Mouse (Mus musculus): ENCODE results near the gene Gas7.

The Gas7 gene

DNA sequence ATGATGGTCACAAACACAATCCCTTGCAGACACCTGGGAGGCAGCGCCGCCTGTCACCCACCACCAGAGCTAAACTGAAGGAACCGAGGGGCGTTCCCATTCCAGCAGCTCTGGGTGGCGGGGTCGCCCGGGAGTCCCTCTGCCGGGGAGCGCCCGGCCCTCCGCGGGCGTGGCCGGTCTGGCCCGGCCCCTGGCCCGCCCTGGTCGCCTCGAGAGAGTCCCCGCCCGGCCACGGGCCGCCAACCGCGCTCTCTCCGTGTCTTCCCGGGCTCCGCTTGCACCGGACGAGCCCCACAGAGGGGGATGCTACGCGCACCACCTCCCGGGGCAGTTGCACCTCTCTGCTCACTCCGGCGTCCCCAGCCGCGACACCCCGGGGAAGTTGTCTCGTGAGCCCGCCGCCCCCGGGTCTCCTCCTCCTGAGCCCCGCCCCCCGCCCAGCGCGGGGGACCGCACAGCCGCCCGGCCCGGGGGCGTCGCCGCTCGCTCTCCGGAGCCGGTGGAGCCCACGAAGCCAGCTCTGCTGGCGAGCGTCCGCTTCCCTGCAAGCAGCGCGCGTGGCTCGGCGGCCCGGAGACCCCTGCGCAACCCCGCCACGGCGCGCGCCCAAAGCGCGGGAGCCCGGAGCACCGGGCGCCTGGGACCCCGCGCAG lies at the start of gene Gas7:
Gene Gas7 (plus strand): TSS at position 564 of the 653 bp plus-strand sequence.
- no peak for DNase-seq (ENCODE audit: low read depth, low spot score)

DNA sequence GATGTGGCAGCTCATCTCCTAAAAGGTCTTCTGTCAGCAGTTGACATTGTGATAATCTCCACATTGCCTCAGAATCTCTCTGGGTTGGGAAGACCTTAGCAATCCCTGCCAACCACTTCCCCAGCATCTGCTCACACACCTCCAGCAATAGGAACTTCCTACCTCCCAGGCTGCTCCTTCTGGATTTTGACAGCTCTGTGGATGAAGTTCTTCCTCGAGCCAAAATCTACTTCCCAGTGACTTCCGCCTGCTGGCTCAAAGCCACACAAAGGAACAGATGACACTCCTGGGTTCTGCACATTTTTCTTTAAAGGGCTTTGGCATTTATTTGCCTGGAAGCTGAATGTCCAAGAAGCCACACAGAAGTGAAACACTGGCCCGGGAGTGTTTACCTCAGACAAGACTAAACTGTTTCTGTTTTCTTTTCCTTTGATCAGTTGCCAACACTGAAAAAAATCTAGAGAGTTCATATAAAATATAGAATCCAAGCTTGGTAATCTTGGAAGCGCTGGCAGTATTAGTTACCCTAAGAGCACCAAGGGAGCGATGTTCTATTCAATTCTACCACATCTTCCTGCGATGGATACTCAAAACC lies 40.8 kb upstream of the Gas7 start:
- DNase-seq (ENCODE audit: low read depth, low spot score): no peak

DNA sequence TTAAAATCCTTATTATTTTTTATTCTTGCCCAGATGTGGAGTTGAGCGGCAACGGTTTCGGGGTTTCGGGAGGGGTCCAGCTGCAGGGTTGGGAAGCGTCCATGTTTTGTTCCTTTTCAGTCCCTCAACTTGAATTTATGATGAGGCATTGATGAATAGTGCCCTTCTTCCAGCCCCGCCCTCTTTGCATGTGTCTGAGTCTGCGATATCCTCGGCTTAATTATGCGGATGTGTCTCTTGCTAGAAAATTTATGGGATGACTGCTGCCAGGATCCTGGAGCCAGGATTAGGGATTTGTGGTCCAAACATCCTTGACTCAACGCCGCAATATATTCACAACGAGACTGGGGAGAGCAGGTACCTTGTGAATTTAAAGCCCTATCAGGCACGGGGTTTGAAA lies 31.7 kb upstream of the Gas7 start:
- DNase-seq (ENCODE audit: low read depth, low spot score): no peak

DNA sequence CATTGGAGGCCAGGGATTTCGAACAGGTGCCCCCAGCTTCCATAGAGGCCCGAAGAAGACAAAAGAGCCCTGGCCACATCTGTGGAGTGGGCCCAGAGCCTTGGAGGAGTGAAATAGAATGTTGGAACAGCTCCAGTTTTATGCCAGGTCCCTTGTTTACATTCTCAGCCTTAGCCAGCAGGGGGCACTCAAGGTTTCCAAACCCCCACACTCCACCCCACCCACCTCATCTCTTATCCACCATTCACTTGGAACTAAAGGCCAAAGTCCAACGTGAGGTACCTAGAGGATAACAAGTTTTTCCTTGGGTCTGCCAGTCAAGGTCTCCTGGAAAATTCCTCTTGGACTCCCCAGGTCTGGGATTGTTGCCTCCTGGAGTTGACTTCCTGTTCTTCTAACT lies 27.0 kb upstream of the Gas7 start:
- no peak for DNase-seq (ENCODE audit: low read depth, low spot score)

DNA sequence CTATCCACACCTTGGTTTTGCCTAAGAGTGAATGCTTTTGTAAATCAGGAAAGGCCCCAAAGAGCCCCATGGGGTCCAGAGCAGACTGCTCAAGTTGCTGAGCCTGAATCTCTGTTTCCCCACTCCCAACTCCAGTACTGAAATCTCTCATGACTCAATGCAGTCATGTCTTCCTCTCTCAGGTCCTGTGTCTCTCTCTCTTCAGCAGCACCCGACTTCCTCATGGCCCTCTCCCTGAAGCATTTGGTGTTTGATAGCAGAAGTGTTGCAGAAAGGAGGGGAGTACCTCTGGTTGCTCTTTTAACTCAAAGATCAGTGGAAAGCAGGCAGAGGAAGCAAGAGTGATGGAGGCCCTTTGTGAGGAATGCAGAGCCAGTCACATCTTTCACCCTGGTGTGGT lies 25.4 kb upstream of the Gas7 start:
- no peak for DNase-seq (ENCODE audit: low read depth, low spot score)

DNA sequence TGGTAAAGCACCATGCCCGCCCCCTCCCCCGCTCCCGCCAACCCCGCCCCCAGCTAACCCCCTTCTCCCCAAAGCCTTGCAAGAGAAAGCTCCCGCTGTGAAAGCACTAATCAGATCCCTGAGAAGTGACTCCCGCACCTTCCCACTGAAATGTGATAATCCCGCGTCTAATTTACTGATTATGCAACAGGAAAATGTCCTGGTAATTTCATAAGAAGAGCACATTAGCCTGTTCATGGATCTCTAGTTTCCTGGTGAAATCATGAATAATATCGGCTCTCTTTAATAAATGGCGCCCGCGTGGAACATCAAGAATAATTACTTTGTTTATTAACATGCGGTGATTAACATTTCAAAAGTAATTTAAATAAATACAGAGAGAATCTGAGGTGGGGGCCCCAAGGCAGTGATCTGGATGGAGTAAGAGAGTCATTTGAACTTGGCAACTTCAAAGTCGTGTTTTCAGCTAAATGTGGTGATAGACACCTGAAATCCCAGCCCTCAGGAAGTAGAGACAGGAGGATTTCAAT lies 24.1 kb upstream of the Gas7 start:
- DNase-seq (ENCODE audit: low read depth, low spot score): no peak

DNA sequence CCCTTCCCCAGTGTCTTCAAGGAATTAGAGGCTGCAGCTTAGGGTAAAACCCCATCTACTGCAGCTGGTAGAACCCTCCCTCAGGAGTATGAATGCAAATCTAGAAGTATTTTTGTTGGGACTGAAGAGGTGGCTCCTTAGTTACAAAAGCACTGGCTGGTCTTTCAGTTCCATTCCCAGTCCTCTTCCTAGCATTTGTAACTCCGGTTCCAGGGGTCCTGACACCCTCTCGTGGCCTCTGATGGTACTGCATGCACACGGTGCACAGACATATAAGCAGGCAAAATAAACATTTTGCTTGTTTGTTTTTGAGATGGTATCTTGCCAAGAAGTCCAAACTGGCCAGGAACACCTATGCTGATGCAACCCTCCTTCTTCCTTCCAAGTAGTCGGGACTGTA lies 23.4 kb upstream of the Gas7 start:
- DNase-seq (ENCODE audit: low read depth, low spot score): no peak

DNA sequence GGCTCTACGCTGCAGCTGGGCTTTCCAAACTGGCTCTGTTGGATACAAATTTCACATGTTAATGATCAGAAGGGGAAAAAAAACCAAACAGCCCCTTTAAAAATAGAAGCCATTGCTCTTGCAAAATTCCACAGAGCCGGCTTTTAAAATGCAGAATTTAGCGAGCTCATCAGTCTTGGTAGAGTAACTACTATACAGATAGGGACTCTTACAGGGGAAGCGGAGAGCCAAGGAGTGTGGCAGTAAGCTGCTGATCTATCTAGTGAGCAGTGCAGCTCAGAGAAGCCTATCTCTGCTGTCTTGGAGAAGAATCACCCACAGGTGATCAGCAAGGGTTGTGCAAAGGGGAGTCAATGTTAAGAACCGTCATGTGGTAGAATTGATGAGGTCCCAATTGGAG lies 21.5 kb upstream of the Gas7 start:
- no peak for DNase-seq (ENCODE audit: low read depth, low spot score)

DNA sequence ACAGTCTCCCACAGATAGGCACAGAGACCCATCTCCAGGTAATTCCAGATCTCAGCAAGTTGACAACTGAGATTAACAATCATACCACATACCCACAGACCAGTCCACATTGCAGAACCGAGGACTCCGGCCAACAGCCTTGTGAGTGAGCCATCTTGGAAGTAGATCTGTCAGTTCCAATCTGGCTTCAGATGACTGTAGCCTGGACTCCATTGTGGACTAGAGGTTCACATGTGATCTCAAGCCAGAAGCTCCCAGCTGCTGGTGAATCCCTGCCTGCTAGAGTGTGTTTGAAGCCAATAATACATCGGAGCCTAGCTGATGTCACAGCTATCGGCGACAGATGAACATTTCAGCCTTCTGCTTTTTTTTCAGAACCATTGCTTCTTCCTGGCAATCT lies 16.5 kb upstream of the Gas7 start:
- no peak for DNase-seq (ENCODE audit: low read depth, low spot score)

DNA sequence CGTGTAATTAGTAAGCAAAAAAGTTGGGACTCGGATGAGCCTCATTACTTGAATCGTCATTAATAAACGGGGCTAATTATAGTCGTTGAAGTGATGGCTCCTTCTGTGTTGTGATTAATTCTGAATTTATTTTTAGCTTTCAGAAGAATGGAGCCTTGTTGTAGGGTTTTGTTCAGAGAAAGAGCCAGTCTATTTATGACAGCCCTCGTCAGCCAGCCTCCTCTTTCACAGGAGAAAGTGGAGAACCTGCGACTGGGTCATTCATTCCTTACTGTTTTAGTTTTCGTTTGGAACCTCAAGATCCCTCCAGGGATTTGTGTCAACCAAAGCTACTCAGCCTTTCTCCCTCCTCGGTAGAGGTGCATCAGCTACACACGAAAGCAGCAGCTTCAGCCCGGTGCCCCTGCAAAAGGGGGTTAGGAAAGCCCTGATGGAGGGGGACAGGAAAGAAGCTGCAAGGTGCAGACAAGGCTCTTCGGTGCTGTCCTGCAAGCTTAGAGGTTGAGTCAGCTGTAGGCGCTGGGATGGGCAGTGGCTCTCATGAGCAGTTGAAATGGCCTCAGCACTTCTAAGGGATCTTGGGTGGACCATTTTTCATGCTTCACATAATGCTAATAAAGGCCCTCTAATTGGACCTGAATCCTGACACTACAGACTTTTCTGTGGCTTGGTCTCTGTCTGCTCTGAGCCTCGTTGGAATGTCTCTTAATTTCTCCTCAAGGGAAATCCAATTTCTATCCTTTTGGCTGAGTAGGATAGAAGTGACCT lies 10.0 kb upstream of the Gas7 start:
- no peak for DNase-seq (ENCODE audit: low read depth, low spot score)

DNA sequence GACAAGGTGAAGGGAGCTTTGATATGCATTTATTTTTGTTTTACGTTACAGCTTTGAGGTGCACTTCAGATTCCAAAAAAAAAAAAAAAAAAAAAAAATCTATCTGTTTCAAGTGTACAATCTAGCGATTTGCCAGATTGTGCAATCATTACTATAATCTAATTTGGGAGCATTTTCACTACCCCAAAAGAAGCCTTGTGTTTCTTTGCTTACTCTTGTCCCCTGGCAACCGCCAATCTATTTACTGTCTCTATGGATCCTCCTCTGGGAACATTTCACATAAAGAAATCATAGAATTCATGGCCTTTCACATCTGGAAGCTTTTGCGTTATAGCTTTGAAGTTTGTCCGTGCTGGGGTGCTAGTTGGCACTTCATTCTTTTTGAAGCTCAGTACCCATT lies 3.7 kb upstream of the Gas7 start:
- no peak for DNase-seq (ENCODE audit: low read depth, low spot score)

DNA sequence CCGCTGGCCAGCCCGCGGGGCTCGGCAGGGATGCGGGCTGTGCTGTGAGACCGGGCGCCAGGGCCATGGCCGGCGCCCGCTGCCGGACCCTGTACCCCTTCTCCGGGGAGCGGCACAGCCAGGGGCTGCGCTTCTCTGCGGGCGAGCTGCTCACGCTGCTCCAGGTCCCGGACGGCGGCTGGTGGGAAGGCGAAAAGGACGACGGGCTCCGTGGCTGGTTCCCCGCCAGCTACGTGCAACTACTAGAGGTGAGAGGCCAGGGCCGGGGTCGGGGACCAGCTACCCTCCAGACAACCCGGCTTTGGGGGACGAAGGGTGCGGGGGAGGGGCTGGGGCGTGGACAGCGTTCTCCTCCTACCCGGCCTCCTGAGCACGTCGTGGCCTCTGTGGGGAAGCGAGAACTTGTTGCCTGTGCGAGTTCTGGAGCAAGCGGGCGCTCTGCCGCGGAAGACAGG lies 317 bp downstream of the Gas7 start:
- no peak for DNase-seq (ENCODE audit: low read depth, low spot score)

DNA sequence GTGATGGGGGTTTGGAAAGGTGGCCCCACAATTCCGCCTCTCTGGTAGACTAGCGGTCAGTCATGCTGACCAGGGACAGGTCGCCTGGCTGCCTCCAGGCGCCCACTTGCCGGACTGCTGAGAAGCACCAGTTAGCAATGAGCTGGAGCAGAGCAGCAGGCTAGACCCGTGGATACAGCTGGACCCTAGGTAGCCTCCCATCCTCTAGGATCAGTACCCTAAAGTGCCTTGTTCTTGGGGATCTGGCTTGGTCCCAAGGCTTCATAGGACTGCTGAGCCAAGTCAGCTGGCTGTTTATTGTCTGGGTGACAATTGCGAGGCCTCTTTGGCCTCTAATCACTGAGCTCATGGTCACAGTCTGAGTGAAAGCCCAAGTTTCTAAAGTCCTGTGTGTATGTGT lies 792 bp downstream of the Gas7 start:
- DNase-seq (ENCODE audit: low read depth, low spot score): no peak

DNA sequence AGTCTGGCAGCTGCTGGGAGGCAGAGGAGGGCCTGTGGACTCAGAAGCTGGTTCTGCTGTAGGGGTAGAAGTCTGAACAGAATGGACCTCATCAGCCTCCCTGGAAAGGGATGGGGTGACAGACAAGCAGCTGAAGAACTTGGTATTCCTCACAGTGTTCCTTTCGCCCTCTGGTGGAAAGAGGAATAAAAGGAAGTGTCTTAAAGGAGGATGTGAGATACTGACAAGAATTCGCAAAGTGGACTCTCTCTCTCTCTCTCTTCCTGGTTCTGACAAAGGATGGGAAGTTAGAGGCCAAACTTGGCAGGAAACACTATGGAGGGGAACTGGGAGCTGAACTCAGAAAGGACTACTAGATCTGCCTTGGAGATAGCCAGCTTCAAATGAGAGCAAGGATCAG lies 2.9 kb downstream of the Gas7 start:
- no peak for DNase-seq (ENCODE audit: low read depth, low spot score)

DNA sequence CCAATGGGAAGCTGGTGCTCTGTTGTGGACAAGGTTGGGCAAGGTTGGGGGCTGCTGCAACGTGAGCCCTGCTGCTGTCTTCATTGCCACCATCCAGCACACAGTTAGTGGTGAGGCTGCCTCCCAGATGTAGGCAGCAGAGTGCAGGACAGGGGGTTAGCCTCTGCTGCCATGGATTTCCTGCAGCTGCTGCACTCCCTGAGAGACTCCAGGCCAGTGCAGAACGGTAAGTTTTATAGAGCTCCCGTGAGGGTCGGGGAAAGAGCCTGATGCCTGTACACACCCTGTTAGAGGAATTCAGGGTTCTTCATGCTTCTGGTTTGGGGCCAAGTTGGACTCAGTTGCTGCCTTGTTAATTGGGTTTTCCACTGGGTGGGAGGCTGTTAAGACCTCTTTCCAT lies 11.9 kb downstream of the Gas7 start:
- DNase-seq (ENCODE audit: low read depth, low spot score): no peak

DNA sequence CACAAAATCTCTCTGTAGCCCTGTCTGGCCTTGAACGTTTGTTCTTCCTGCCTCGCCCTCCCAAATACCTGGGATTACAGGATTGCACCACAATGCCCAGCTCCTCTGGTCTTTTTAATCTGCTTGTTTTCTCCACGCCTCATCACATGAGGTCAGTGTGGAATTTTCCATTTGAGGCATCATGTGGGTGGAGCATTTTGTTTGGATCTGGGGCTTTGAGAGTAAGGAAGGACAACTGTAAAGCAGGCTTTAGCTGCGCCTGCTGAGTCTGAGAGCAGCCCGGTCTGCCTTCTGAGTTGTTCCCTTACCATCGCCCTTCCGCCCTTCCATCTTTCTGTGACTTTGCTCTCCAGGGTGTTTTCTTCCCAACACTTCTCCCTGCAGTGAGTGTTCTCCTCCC lies 13.6 kb downstream of the Gas7 start:
- no peak for DNase-seq (ENCODE audit: low read depth, low spot score)

DNA sequence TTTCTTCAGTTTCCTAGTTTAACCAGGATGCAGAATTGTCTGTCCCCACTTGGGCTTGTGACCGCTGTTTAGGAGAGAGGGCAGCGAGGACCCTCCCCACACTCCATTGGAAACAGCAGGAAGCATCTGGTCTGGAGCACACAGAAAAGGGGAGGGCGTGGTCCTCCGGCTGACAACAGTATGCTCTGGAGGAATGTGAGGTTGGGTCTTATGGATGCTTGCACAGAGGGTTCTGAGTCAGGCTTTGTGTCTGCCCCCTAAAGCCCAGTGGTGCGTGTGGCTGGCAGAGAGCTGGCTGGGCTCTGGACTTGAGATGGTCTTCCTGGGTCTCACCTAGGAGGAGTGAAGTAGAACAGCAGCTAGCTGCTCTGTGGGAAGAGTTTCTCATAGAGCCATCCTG lies 19.4 kb downstream of the Gas7 start:
- no peak for DNase-seq (ENCODE audit: low read depth, low spot score)

DNA sequence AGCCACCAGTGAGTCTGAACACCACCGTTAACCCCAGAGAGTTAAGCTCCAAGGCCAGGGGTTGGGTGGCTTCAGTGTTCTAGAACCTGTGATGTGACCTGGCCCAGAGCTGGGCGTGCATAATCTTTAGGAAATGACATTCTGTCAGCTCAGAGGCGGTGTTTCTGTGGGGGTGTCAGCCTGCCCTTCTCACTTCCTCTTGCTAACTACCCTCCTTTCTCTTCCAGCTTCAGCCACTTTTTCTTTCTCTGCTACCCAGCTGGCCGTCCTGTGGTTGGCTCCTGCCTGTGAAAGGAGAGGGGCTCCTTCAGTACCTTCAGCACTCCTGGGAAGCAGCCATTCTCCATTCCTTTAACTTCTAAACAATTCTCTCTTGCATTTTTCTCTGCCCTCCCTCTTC lies 24.3 kb downstream of the Gas7 start:
- DNase-seq (ENCODE audit: low read depth, low spot score): no peak

DNA sequence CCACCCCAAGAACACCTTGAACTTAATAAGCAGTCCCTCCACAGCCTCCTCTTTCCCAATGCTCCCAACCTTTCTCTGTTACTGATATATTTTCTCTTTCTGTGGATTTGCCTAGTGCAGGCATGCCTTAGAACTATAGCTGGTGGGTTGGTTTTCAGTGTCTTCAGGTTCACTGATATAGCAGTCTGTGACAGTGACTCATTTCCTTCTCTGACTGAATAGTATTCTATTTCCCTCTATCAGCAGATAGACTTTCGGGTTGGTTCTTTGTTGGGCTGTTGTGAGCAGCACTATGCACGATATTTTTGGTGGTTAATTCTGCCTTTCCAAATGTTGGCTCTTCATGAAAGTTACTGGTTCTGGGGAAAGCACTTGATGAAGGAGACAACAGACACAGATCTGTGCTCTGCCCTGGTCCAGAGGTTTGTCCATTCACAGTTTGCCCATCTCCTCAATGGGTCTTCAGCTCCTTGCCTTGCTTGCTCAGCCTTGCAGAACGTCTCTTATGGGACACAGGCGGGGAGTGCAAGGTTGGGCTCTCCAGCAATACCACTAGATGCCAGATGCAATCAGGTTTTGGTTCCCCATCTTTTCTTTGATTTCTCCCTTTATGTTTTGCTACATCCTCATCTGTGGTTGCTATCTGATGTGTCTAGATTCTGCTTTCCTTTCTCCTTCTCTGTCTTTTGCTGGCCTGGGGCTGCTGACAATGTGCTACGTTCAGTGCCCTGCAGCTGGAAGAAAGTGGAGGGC lies 25.1 kb downstream of the Gas7 start:
- no peak for DNase-seq (ENCODE audit: low read depth, low spot score)

DNA sequence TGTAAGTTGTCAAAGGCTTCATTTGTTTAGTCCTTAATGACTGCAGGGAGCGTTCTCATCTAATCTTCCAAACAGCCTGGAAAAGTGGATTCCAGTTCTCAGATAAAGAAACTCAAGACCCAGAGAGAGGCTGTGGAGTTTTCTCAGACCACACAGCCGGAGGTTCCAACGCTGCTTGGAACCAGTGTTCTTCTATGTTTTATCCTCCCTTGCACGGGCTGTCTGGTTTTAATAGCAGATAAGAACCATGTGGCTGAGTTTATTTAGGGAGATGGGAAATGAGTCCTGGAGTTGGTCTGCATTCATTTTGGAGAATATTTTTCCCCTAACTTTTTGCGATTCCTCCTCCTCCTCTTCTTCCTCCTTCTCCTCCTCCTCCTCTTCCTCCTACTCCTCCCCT lies 26.5 kb downstream of the Gas7 start:
- no peak for DNase-seq (ENCODE audit: low read depth, low spot score)

DNA sequence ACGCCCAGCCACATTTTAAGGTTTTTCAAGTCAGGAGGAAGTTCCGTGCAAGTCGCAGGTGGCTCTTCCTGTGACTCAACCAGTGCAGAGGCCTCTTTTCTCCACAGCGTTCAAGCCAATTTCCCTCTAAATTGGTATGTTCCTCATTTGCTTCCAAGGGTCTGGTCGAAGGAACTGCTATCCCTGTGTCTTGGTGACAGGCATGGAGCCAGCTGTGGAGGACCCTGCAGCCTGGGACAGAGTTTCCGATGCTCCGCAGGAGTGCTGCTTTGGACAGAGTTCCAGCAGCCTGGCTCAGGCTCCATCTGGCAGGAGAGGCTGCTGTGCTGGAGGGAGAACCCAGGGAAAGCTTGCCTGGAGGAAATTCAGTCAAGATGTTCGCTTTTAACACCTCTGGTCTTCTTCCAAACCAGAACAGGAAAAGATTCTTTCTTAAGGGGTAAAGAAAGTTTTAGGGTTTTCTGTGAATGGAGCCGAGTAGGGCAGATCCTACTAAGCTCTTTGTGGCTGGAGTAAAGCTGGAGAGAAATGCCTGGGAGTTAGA lies 27.1 kb downstream of the Gas7 start:
- DNase-seq (ENCODE audit: low read depth, low spot score): no peak

DNA sequence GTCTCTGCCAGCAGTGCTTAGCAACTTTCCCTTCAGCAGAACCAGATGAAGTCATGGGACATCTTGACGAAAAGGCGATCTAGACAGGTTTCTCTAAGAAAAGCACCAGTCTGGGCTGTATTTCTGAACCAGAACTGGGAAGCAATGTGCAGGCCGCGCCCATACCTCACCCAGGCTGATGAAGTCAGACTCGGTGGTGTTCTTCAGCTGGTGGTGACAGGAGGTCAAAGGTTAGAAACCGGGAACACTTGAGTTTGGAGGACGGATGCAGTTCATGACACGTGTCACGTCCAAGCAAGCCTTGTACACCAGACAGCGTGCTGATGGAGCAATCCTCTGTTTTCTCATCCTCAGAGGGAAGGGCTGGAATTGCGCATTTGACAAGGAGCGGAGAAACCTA lies 32.9 kb downstream of the Gas7 start:
- no peak for DNase-seq (ENCODE audit: low read depth, low spot score)

Data from c-Kit-negative CD71-positive TER-119-positive erythroid progenitor cells, embryonic 14.5 days (primary cell).